Mouse (Mus musculus) monocyte, adult 5-6 weeks (primary cell): ENCODE data around the gene Cbfa2t3. TPM values are rescaled to one million over a fixed set of nuclear protein-coding genes. Genes with fewer than 3 reads are reported as not detected.

Experiments
- ATAC-seq: fragments of 153-309, 156-312 bp; replicated peaks from 2 replicates; pipeline ENCODE4 v1.8.0; 2017; ENCODE audit warnings: mild to moderate bottlenecking; ENCODE audit not compliant: low TSS enrichment, insufficient number of reproducible peaks, severe bottlenecking, poor library complexity, low FRiP score
- total RNA-seq: library from RNA; stranded (forward); fragments of 200-1000, 200-491, 200-594 nt; gene quantifications from 3 replicates; pipeline ENCODE4 v1.2.3, GENCODE M21; 2017

Gene Cbfa2t3
- 21.2 to 48.6 TPM (median 32.6 TPM) in 3 replicates for total RNA-seq

GRCm38 (mm10) chr8:122699005-122699492 is at the start of gene Cbfa2t3:
Cbfa2t3 (minus strand) TSS chr8:122699109.
- ATAC-seq: no peak

GRCm38 (mm10) chr8:122747825-122748224 is 48.9 kb upstream of the Cbfa2t3 start:
- no peak for ATAC-seq

DNA sequence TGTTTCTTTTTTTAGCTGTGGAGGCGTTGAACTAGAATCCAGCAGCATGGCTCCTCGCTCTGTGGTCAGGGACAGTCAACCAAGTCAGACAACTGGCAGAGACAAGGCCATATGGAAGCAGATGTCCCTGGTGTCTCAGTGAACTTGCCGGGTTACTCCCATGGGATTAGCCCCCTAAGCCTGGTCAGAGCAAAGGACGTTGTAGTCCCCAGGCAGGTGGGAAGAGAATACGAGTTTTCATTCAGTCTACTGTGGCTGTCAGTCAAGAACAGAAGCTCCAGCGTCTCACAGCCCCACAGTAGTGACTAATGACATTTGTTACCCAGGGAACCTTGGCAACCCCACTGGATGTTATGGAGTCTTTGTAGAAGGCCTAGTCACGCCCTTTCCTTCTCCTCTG is 47.5 kb upstream of the Cbfa2t3 start:
- ATAC-seq: no peak

DNA sequence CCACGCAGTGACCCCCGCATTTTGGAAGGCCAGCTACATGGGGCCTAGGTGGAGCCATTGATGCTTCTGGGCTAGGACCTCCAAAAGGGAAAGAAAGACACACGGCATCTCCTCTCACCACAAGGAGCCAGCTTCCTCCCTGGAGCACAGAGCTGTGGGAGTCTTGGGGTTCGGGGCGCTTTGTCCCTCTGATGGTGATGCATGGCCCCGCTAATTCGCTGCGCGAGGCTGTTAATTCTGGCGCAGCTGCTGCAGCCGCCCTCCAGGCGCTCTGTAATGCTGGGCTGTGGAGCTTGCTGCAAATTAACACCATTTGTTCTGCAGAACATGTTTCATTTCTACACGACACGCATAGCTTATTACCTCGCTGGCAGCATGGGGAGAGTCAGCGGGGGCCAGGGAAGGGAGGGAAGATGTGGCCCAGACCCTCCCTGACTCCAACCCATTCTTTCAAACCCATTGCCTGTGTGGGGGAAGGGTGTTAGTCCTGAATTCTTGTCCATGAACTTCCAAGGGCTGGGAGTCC is 46.9 kb upstream of the Cbfa2t3 start:
- ATAC-seq: no peak

- ATAC-seq: no peak
Measured at GRCm38 (mm10) chr8:122745022-122745749, 46.3 kb upstream of the Cbfa2t3 start.

- no peak for ATAC-seq
Measured at GRCm38 (mm10) chr8:122742471-122742870, 43.6 kb upstream of the Cbfa2t3 start.

GRCm38 (mm10) chr8:122739102-122739725 is 40.3 kb upstream of the Cbfa2t3 start:
- ATAC-seq: no peak

GRCm38 (mm10) chr8:122737886-122738285 is 39.0 kb upstream of the Cbfa2t3 start:
- ATAC-seq: no peak

DNA sequence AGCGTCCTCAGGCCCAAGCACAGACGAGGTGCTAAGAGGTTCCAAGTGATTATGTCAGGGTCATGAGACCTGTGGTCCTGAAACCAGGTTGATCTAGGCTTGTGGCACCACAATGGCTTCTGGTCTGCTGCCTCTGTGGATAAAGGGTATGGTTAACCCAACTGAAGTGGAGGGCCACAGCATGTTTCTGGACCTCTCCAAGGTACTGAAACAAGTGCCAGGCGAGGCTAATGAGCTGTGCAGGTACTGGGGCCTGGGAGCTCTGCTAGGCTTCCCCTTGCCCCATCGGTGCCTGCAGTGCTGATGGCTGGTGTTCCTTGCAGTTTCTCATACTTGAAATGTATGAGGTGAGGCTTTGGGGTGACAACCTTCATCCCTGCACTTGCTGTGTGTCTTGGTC is 38.2 kb upstream of the Cbfa2t3 start:
- no peak for ATAC-seq

GRCm38 (mm10) chr8:122736623-122737022 is 37.7 kb upstream of the Cbfa2t3 start:
- ATAC-seq: no peak

GRCm38 (mm10) chr8:122735542-122736473 is 36.9 kb upstream of the Cbfa2t3 start:
- no peak for ATAC-seq

- ATAC-seq: no peak
Measured at GRCm38 (mm10) chr8:122735110-122735509, 36.2 kb upstream of the Cbfa2t3 start.

DNA sequence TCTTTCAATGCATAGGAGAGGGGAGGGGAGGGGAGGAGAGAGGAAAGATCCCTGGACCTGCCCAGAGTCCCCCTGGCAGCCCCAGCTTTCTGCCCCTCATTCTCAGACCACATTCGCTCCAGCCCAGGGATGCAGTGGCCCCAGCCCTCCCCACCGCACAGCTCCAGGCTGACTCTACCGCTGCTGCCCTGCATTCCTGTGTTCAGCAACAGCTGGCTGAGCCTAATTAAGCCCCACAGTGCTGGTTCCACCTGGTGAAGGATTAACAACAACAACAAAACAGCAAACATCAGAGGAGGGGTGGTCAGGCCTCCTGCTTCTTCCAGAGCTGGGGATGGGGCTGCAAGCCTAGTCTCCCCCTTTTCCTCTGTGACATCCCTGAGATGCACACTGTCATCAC is 29.7 kb upstream of the Cbfa2t3 start:
- ATAC-seq: no peak

DNA sequence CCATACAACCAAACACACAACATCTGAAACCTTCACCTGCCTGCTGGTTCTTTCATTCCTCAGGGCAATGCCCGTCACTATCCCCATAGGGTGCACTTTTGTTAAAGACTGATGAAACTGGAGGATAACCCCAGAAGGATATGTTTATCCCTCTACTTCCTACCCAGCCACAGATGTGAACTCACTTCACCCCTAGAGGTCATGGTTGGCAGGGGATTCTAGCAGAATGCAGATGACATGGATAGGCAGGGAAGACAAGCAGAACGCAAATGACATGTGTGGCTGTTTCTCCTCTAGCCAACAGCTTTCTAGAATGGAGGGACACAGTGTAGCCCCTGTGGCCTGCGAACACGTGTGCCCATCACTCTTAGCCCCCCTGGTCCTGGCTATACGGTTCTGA is 28.5 kb upstream of the Cbfa2t3 start:
- ATAC-seq: no peak; the same call in 1 of the 2 replicates

GRCm38 (mm10) chr8:122726789-122727188 is 27.9 kb upstream of the Cbfa2t3 start:
- ATAC-seq: no peak

- no peak for ATAC-seq
Measured at GRCm38 (mm10) chr8:122725187-122725586, 26.3 kb upstream of the Cbfa2t3 start.

- no peak for ATAC-seq
Measured at GRCm38 (mm10) chr8:122720811-122721640, 22.1 kb upstream of the Cbfa2t3 start.

DNA sequence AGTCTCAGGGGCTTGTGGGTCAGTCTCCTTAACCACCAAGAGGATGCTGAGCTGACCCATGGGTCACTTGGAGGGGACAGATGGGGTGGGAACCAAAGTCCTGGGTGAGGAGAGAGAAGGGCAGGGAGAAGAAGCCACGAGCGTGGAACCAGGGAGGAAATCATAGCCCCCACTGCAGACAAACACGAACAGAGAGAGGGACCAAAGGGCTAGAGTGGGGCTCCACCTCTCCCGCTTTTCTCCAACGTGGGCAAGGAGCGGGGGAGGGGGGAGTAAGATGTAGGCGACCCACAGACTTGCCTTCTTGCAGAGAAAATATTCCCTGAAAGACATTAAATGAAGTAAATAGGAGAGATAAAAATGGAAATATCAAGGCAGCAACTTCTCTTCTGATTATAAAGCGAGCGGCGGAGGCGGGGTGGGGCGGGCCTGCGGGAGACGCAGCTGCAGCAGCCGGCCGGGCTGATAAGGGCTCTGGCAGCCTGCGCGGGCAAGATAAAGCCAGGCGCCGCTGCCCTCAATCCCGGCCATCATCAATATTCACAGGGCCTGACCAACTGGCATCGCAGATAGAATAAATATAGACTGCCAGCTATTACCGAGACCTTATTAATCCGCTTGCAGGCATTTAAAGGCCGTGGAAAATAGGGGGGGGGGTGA is 21.3 kb upstream of the Cbfa2t3 start:
- ATAC-seq: no peak
